Mouse (Mus musculus): Measurements from ENCODE around the gene Prdm15.

Prdm15 gene

DNA sequence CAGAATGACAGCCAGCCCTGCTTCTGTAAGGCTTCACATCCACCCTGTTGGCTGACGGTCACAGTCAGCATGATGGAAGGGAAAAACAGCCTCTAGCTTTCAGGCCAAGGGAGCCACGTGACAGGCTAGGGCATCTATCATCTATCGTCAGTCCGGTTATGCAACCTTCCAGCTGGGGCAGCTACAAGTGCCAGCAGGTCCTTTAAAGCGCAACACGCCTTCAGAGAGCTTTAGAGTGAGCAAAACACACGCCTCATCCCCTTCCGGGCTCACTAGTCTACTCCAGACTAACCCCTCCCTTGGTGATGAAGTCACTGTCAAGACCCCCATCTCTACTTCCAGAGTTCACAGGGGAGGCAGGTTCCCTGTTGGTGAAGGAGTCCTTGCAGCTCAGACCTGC, 99.8 kb downstream of the Prdm15 start:
- no peak for DNase-seq (ENCODE audit: low read depth, low spot score)

DNA sequence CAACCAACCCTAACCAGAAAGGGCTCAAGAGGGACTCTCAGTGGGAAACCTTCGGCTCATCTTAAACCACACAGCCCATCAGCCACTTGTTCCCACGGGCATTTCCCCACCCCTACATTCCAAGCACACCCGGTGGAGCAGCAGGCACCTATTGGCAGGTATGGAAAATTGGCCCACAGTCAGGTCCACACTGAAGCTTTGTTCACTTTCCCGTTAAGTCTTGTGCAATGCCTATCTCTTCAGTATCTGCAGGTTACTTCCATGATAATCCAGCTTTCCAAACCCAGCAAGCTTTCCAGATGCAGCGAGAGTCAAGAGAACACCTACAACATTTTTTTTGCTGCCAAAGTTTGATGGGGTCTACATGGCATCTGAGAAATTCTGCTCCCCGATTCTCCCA, 103.2 kb downstream of the Prdm15 start:
- no peak for DNase-seq (ENCODE audit: low read depth, low spot score)

Data from CD4-positive, CD25-positive, alpha-beta regulatory T cell, adult 2 months (primary cell).